Mouse (Mus musculus) megakaryocyte progenitor cell, adult 5-6 weeks (primary cell): ENCODE measurements around the gene Eprs. TPM values are rescaled to one million over a fixed set of nuclear protein-coding genes. Genes with fewer than 3 reads are reported as not detected.

ENCODE experiments used
- ATAC-seq: replicated peaks from 2 replicates; pipeline ENCODE4 v1.8.0; 2016; ENCODE audit warnings: mild to moderate bottlenecking, moderate TSS enrichment, inconsistent platforms; ENCODE audit not compliant: poor library complexity
- total RNA-seq, 2 experiments: library from RNA; stranded (forward) in 1 of 2; stranded (reverse) in 1 of 2; fragments of 157-497, 149-512 nt in 1 of 2; fragments of 200-1000 nt in 1 of 2; gene quantifications; 2 replicates each; pipeline versions ENCODE4 v1.2.3 to v1.2.4; 2015 to 2017

Gene Eprs
- total RNA-seq, 2 experiments from 2014 or later, result 117 to 214 TPM

GRCm38 (mm10) chr1:185356246-185356645, 6.6 kb upstream of the Eprs start:
- no peak for ATAC-seq

- ATAC-seq, result no peak
Measured at GRCm38 (mm10) chr1:185358211-185358610, 4.6 kb upstream of the Eprs start.

GRCm38 (mm10) chr1:185363526-185364182, 810 bp downstream of the Eprs start:
- ATAC-seq, result peak; percentile 60

- ATAC-seq, result no peak
Measured at GRCm38 (mm10) chr1:185364183-185364540, 1.3 kb downstream of the Eprs start.

- no peak for ATAC-seq
Measured at GRCm38 (mm10) chr1:185367383-185367782, 4.5 kb downstream of the Eprs start.

- no peak for ATAC-seq
Measured at GRCm38 (mm10) chr1:185369979-185370378, 7.1 kb downstream of the Eprs start.

GRCm38 (mm10) chr1:185376390-185376789, 13.5 kb downstream of the Eprs start:
- peak; percentile 64 for ATAC-seq

- ATAC-seq, result no peak
Measured at GRCm38 (mm10) chr1:185377429-185377828, 14.6 kb downstream of the Eprs start.

GRCm38 (mm10) chr1:185401615-185402014, 38.8 kb downstream of the Eprs start:
- ATAC-seq, result no peak

GRCm38 (mm10) chr1:185404021-185404420, 41.2 kb downstream of the Eprs start:
- peak; percentile 82 for ATAC-seq

- ATAC-seq, result peak; percentile 48; the same call in 1 of the 2 replicates
Measured at GRCm38 (mm10) chr1:185405921-185406320, 43.1 kb downstream of the Eprs start.

GRCm38 (mm10) chr1:185409831-185410230, 47.0 kb downstream of the Eprs start:
- 0 out of 2 replicates have a peak, but pooled peaks have one; percentile 58 for ATAC-seq

- ATAC-seq, result no peak
Measured at GRCm38 (mm10) chr1:185418011-185418410, 55.2 kb downstream of the Eprs start.

- ATAC-seq, result no peak; the same call in 1 of the 2 replicates
Measured at GRCm38 (mm10) chr1:185419805-185420204, 57.0 kb downstream of the Eprs start.

- ATAC-seq, result no peak
Measured at GRCm38 (mm10) chr1:185420776-185421175, 57.9 kb downstream of the Eprs start.

- ATAC-seq, result no peak
Measured at GRCm38 (mm10) chr1:185426583-185426982, 63.7 kb downstream of the Eprs start.

GRCm38 (mm10) chr1:185430488-185430887, 67.6 kb downstream of the Eprs start:
- no peak for ATAC-seq

- no peak for ATAC-seq
Measured at GRCm38 (mm10) chr1:185431245-185431997, 68.6 kb downstream of the Eprs start.

GRCm38 (mm10) chr1:185431998-185432317, 69.1 kb downstream of the Eprs start:
- no peak for ATAC-seq

GRCm38 (mm10) chr1:185433112-185433511, 70.3 kb downstream of the Eprs start:
- ATAC-seq, result peak; percentile 70

- no peak for ATAC-seq
Measured at GRCm38 (mm10) chr1:185438841-185439580, 76.2 kb downstream of the Eprs start.
